Mouse (Mus musculus): ENCODE data around the gene Fancc.

DNA sequence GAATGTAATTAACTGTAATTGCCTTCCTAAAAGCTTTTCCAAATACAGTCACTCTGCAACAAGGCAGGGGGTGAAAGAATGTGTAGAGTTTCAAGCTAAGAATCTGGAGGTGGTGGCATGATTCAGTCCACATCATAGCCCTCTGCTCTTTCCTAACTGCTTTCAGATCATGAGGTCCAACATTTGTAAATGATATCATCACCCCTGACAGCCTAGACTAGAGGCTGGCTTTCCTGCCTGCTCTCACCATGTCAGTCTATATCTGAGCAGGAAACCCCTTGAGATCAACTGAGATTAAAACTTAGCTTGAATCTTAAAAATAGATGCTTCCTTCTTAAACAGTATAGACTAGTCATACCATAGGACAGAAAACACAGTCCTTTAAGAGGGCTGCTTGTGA is 75.9 kb downstream of the Fancc start:
- TF ChIP-seq EP300 (IDR thresholded peaks at IDR 0.05; ENCODE audit: low read depth) (no peak), CTCF (IDR thresholded peaks at IDR 0.05; ENCODE audit: low read depth) (no peak)
